Mouse (Mus musculus) limb, embryonic 11.5 days (tissue): ENCODE results near the gene Clasp1. TPM values are rescaled to one million over a fixed set of nuclear protein-coding genes. Genes with fewer than 3 reads are reported as not detected.
A peak's percentile ranks its signal among the peaks of the same experiment; 100 is the strongest.

ENCODE experiments used
- ATAC-seq: fragments of 200-750 bp; cut with Nextera tagmentation; 2 replicates; pipeline ENCODE4 v1.8.0; 2017; ENCODE audit warnings: low read depth; ENCODE audit not compliant: insufficient number of reproducible peaks, low FRiP score, low TSS enrichment
- DNase-seq: peaks from one replicate; pipeline ENCODE4 v3.0.0-alpha.2; 2015; ENCODE audit warnings: low spot score
- H3K27ac ChIP-seq: fragments of 300-500 bp; sonication (generic); replicated peaks from 2 replicates; pipeline ENCODE4 v1.5.1; 2014; ENCODE audit warnings: low read depth, mild to moderate bottlenecking, low read length
- H3K27me3 ChIP-seq: fragments of 300-500 bp; sonication (generic); 2 replicates; pipeline ENCODE4 v1.6.1; 2014; ENCODE audit warnings: mild to moderate bottlenecking, low read length, mixed read lengths; ENCODE audit not compliant: control insufficient read depth, insufficient read depth
- H3K36me3 ChIP-seq: fragments of 300-500 bp; sonication (generic); 2 replicates; pipeline ENCODE4 v1.6.1; 2014; ENCODE audit warnings: mild to moderate bottlenecking, low read length, moderate library complexity, mixed read lengths; ENCODE audit not compliant: control insufficient read depth, insufficient read depth
- H3K4me1 ChIP-seq: fragments of 300-500 bp; sonication (generic); 2 replicates; pipeline ENCODE4 v1.6.1; 2014; ENCODE audit warnings: low read length, mixed read lengths; ENCODE audit not compliant: control insufficient read depth, insufficient read depth
- H3K4me2 ChIP-seq: fragments of 300-500 bp; sonication (generic); 2 replicates; pipeline ENCODE4 v1.6.1; 2014; ENCODE audit warnings: low read depth, mild to moderate bottlenecking, moderate library complexity; ENCODE audit not compliant: severe bottlenecking
- H3K4me3 ChIP-seq: fragments of 300-500 bp; sonication (generic); 2 replicates; pipeline ENCODE4 v1.5.1; 2014; ENCODE audit warnings: low read depth, low read length
- H3K9ac ChIP-seq: fragments of 300-500 bp; sonication (generic); 2 replicates; pipeline ENCODE4 v1.6.1; 2014; ENCODE audit warnings: mild to moderate bottlenecking, low read length
- H3K9me3 ChIP-seq: fragments of 300-500 bp; sonication (generic); 2 replicates; pipeline ENCODE4 v1.6.1; 2016; ENCODE audit warnings: low read length; ENCODE audit not compliant: control insufficient read depth
- WGBS: fragments of 180-500 bp; shearing (Covaris S2); extraction: QIAGEN DNeasy Blood & Tissue Kit; methylation state at CpG from one replicate; pipeline ENCODE4 v1.1.7; 2014; 5-methylcytosine and 5-hydroxymethylcytosine counted together
- polyA plus RNA-seq: library from polyadenylated mRNA; unstranded; fragments of >200 nt; fragmentation: Nextera tagmentation; extraction: Ambion mirVana; gene quantifications from 2 replicates; pipeline ENCODE4 v1.2.1, GENCODE M21; 2014

Clasp1 gene
- polyA plus RNA-seq, 1 experiment from 2014 or later = 68.8 TPM

- H3K27me3 ChIP-seq = no peaks in the 10 kb centered on the region
- DNase-seq (no peak), ATAC-seq (no peak)
- H3K4me1 ChIP-seq = no peaks in the 10 kb centered on the region
- no peaks in the 10 kb centered on the region for H3K9me3 ChIP-seq
- no peak overlapping the region for H3K9ac ChIP-seq
- no peaks in the 10 kb centered on the region for H3K36me3 ChIP-seq
- no peak overlapping the region for H3K4me2 ChIP-seq
- H3K4me3 ChIP-seq = no peak overlapping the region
- 83% methylated on average over 6 of the region's 6 CpGs for WGBS
- H3K27ac ChIP-seq = no peak overlapping the region
Observed at GRCm38 (mm10) chr1:118481703-118482102, 92.8 kb downstream of the Clasp1 start.

GRCm38 (mm10) chr1:118482285-118483019 lies 93.6 kb downstream of the Clasp1 start:
- no peaks in the 10 kb centered on the region for H3K36me3 ChIP-seq
- no peak overlapping the region for H3K4me2 ChIP-seq
- WGBS = 85% methylated on average over 8 of the region's 8 CpGs
- no peak overlapping the region for H3K27ac ChIP-seq
- H3K27me3 ChIP-seq = no peaks in the 10 kb centered on the region
- no peak overlapping the region for H3K9ac ChIP-seq
- H3K4me3 ChIP-seq = no peak overlapping the region
- DNase-seq = no peak
- H3K4me1 ChIP-seq = no peaks in the 10 kb centered on the region
- no peaks in the 10 kb centered on the region for H3K9me3 ChIP-seq
- ATAC-seq = no peak

- no peaks in the 10 kb centered on the region for H3K4me1 ChIP-seq
- H3K9ac ChIP-seq = no peak overlapping the region
- no peak overlapping the region for H3K4me3 ChIP-seq
- H3K4me2 ChIP-seq = no peak overlapping the region
- no peak overlapping the region for H3K27ac ChIP-seq
- H3K36me3 ChIP-seq = no peaks in the 10 kb centered on the region
- no peak for ATAC-seq
- no peak for DNase-seq
- no peaks in the 10 kb centered on the region for H3K9me3 ChIP-seq
- H3K27me3 ChIP-seq = no peaks in the 10 kb centered on the region
- 86% methylated on average over 6 of the region's 6 CpGs for WGBS
Observed at GRCm38 (mm10) chr1:118483504-118484096, 94.7 kb downstream of the Clasp1 start.

GRCm38 (mm10) chr1:118485572-118485971 lies 96.7 kb downstream of the Clasp1 start:
- no peak for ATAC-seq
- H3K9me3 ChIP-seq = no peaks in the 10 kb centered on the region
- H3K9ac ChIP-seq = no peak overlapping the region
- WGBS = 77% methylated on average over 3 of the region's 3 CpGs
- H3K36me3 ChIP-seq = no peaks in the 10 kb centered on the region
- no peak overlapping the region for H3K27ac ChIP-seq
- H3K4me2 ChIP-seq = no peak overlapping the region
- H3K4me1 ChIP-seq = no peaks in the 10 kb centered on the region
- H3K27me3 ChIP-seq = no peaks in the 10 kb centered on the region
- H3K4me3 ChIP-seq = no peak overlapping the region
- no peak for DNase-seq

GRCm38 (mm10) chr1:118486021-118486420 lies 97.2 kb downstream of the Clasp1 start:
- no peak overlapping the region for H3K4me3 ChIP-seq
- ATAC-seq (no peak), DNase-seq (no peak)
- no peaks in the 10 kb centered on the region for H3K27me3 ChIP-seq
- no peaks in the 10 kb centered on the region for H3K9me3 ChIP-seq
- no peaks in the 10 kb centered on the region for H3K36me3 ChIP-seq
- no peak overlapping the region for H3K27ac ChIP-seq
- no peak overlapping the region for H3K4me2 ChIP-seq
- H3K4me1 ChIP-seq = no peaks in the 10 kb centered on the region
- no peak overlapping the region for H3K9ac ChIP-seq

- H3K4me2 ChIP-seq = no peak overlapping the region
- H3K27ac ChIP-seq = no peak overlapping the region
- no peak overlapping the region for H3K9ac ChIP-seq
- no peaks in the 10 kb centered on the region for H3K27me3 ChIP-seq
- H3K4me1 ChIP-seq = peaks cover 7% of the 10 kb centered on the region
- no peak for DNase-seq
- WGBS = 79% methylated on average over 3 of the region's 3 CpGs
- no peak for ATAC-seq
- H3K36me3 ChIP-seq = 0 out of 2 replicates have a peak, but pooled peaks cover 2% of the 10 kb centered on the region
- no peak overlapping the region for H3K4me3 ChIP-seq
- no peaks in the 10 kb centered on the region for H3K9me3 ChIP-seq
Observed at GRCm38 (mm10) chr1:118492811-118493210, 104.0 kb downstream of the Clasp1 start.

- Histone ChIP-seq H3K4me3 (no peak overlapping the region), H3K27me3 (no peaks in the 10 kb centered on the region), H3K9me3 (no peaks in the 10 kb centered on the region), H3K27ac (0 out of 2 replicates have a peak overlapping the region, but pooled peaks have one; percentile 30), H3K36me3 (peaks cover 5% of the 10 kb centered on the region; the same call in 1 of the 2 replicates), H3K4me1 (peaks cover 7% of the 10 kb centered on the region), H3K9ac (no peak overlapping the region), H3K4me2 (no peak overlapping the region)
- no peak for ATAC-seq
- DNase-seq = peak; percentile 42
- WGBS = 84% methylated on average over 9 of the region's 9 CpGs
Observed at GRCm38 (mm10) chr1:118494551-118494950, 105.7 kb downstream of the Clasp1 start.

GRCm38 (mm10) chr1:118498311-118498710 lies 109.5 kb downstream of the Clasp1 start:
- ATAC-seq (peak; percentile 35; the same call in 1 of the 2 replicates), DNase-seq (peak; percentile 83)
- Histone ChIP-seq H3K4me1 (peaks cover 7% of the 10 kb centered on the region), H3K9ac (no peak overlapping the region), H3K36me3 (peaks cover 12% of the 10 kb centered on the region; the same call in 1 of the 2 replicates), H3K27me3 (no peaks in the 10 kb centered on the region), H3K4me2 (no peak overlapping the region), H3K4me3 (no peak overlapping the region), H3K27ac (no peak overlapping the region), H3K9me3 (no peaks in the 10 kb centered on the region)
- WGBS = 75% methylated on average over 5 of the region's 5 CpGs
